Mouse (Mus musculus): Measurements from ENCODE around the gene Slc37a1.

DNA sequence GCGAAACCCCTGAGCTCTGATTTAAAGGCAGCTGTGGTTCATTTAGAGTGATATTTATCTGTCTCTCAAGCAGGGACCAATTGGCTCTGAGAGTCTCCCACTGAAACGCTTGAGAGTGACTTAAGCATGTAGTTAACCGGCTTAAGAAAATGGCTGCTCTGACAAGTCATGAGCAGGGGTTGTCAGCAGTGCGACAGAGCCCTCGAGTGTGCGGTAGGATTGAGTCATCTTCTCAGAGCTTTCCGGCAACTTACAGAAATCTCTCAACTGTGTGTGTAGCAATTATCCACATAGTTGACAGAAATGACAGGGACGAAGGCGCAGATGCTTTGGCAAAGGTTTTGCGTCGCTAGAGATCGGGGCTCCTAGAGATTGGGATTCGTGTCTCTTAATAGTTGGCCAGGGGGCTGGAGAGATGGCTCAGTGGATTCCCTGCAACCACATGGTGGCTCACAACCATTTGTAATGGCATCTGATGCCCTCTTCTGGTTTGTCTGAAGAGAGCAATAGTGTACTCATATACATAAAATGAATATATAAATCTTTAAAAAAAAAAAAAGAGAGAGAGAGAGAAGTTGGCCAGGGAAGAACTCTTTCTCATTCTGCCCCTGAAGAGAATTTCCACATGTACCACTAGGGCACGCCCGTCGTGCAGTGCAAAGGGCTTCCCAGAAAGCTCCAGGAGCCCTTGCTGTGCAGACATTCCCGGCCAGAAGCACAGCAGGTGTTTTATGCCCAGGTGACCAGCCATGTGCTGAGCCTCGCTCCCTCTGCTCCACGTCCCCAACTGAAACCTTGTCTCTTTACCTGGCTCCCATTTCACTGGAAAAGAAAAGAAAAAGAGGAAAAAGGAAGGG is 4.5 kb upstream of the Slc37a1 start:
- no peak for TF ChIP-seq GATA1 (IDR thresholded peaks at IDR 0.05; ENCODE audit: borderline replicate concordance, low read length)
- no peak for TF ChIP-seq FLI1 (IDR thresholded peaks at IDR 0.05; ENCODE audit: low read length)

Measured in megakaryocyte, embryonic 14.5 days (primary cell).